Mouse (Mus musculus) layer of hippocampus, adult 9-11 months (tissue): ENCODE measurements around the gene Cox8c.

Experiments used
- DNase-seq: peaks from one replicate; pipeline ENCODE4 v3.0.0; 2022

Cox8c gene

DNA sequence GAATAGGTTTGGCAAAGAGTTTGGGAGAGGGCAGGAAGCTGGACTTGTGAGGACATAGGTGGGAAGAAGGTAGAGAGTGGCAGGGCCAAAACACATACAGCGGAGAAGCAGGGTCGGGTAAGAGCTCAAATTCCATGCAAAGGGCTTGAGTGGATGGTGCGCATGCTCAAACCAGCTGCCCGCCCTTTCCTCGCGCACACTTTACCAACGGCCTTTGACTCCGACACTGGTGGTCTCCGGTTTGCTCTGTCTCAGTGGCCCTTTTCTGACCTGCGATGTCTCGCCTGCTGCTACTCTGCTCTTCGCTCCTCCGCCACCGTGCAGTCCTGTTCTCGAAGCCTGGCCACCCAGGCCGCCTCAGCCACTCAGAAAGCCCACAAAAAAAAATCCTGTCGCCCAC, at the start of gene Cox8c:
Gene Cox8c (plus strand): TSS at position 226 of the 400 bp plus-strand sequence.
- no peak for DNase-seq

DNA sequence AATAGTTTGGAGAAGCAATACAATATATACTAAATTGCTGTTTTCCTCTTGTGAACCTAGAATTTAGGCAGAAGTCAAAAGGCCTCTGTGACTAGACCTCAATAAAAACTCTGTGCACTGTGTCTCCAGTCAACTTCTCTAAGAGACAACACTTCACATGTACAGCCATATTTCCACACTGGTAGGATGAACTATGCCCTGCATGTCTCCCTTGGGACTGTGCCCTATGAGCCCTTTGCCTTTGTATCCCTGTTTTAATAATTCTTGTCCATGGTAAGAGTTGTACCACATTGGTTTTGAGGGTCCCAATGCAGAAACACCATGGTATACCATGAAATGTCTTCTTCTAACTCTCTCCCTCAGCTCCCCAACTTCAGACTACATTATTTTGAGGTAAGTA, 38.3 kb upstream of the Cox8c start:
- no peak for DNase-seq

DNA sequence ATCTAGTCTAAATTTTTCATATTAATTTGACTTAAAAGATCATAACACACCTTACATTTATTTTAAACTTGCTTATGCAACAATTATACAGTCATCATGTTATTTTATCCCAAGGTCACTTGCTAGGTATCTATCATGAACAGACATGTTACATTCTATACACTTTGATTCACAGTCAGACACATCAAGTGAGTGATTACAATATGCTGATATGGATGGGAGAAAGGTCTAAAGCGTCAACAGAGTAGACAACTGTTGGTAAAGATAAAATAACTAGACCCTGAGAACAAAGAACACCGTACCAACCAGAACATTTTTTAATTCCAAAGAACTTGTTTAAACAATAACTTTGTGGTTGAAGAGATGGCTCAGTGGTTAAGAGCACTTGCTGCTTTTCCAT, 29.3 kb upstream of the Cox8c start:
- no peak for DNase-seq

DNA sequence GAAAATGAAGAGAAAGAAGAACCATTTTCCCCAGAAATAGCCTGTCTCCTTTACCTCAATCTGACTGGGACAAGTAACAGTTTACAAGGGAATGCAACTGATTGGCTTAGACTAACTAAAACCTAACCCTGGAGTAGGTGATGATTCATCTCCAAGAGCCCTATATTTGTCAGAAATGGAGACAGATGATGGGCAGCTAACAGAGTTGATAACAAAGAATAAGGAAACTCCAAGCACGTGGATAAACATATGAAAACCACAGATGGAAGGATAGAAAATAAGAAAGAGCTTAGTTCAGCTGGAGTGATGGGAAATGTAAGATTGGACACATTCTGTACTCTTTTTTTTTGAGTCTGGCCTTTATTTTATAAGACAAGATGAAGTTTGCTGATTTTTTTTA, 28.6 kb upstream of the Cox8c start:
- no peak for DNase-seq

DNA sequence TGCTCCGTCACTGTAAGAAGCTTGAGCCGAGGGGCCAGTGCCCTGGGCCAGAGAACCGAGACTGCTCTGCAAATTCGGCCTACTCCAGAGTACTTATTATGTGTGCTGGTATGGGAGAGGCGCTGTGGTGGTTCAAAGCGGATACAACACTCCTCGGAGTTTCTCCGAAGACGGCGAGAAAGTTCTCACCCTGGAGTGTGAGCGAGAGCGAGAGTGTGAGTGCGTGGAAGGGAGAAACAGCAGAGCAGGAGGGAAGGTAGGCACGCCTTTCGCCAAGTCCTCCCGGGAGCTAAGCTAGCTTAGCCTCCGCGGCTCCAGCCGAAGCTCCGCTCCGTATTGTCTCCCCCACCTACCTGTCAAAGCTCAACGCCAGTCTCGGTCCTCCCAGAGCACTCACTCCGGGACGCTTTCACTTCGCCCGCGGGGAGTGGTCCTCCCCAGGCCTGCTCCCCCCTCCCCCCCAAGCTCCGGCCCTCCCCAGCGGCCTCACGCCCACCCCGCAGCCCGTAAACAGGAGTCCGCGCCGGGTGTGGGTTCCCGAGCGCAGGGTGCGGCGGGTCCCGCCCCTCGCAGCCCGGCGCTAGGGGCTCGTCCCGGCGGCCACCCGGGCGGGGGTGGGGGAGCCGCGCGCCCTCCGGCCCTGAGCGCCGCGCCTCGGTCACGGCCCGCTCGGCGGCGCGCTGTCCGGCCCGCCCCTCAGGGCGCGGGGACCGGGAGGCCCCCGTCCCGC, 21.6 kb upstream of the Cox8c start:
- DNase-seq, result peak; percentile 10

DNA sequence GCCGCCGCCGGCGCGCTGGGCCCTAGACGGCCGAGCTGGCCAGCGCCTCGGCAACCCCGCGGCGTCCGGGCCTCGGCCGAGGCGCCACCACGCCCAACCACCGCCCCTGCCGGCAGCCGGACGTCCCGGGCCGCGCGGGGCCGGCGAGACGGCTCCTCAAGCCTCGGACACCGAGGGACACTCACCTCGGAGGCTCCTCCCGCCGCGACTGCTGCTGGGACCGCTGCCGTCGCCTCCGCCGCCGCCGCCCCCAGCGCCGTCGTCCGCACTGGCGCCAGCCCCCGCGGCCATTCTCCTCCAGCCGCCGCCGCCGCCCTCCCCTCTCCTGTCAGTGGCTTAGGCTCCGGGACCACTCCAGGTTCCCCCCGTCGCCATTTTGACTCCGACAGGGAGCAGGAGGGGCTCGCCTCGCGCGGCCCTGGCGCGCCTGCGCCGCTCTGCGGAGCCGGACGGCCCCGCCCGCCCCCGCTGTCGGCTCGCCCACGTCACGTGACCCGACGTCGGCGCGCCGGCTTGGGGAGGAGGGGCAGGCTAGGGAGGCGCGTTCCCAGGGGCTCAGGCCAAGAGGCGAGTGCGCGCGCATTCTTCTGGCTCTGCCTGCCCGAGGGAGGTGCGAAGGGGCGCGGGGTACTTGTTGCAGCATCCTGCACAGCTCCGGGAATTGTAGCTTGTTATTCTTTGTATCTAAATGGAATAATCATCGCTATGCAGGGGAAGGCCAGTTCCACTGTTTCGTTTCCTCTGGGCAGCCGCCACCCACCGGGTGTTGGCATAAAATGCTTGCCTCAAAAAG, 20.9 kb upstream of the Cox8c start, which contains the start of gene Btbd7:
Gene Btbd7 (minus strand): TSS at position 441 of the 793 bp plus-strand sequence.
- DNase-seq, result peak; percentile 95

DNA sequence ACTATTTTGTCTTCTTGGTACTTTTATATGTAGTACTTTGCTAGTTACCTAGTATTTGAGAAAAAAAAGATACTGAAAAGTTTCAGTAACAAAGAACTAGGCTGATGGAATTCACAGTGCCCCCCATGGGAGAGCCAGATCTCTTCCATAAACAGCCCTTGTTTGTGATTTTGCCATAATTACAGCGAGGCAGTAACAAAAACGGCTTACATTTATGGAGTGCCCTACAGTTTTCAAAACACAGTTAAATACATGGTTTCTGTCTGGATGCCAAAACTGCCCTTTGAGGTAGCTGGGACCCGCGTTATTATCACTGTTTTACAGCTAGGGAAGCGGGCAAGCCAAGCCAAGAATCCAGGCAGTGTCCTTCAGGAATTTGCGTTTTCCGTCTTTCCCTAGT, 20.2 kb upstream of the Cox8c start:
- DNase-seq, result peak; percentile 14

DNA sequence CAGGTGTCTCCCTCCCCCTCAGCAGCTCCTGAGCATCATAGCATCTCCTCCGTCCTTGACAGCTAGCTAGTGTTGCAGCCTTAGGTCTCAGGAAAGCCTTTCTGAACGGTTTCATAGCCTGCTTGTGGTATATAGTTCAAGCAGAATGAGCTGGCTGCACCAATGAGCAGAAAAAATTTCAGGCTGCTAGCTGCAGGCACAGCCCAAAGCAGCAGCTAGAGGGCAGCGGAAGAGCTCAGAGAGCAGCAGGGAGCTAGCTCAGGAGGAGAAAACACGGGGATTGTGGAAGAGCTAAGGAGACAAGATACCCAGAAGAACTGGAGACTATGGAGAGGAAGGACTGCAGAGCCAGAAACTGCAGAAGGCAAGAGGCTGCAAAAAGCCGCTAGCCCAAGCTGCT, 13.4 kb upstream of the Cox8c start:
- DNase-seq, result peak; percentile 39

DNA sequence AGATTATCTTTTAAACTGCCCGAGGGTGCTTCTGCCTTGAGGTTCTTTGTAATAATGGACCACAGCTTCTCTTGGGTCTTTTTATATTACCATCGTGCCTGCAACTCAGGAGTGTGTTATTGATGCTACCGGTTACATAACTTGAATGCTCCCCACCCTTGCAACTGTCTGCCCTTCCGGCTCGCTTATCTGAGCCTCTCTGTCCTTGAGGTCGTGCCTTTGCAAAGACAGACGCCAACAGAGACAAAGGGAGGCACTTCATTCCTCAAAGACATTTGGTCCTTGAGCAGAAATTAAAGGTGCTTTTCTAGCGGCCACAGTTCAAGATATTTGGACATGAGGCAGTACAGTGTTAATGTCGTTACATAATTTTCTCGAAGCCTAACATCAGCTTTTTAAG, 11.8 kb upstream of the Cox8c start:
- DNase-seq, result no peak

DNA sequence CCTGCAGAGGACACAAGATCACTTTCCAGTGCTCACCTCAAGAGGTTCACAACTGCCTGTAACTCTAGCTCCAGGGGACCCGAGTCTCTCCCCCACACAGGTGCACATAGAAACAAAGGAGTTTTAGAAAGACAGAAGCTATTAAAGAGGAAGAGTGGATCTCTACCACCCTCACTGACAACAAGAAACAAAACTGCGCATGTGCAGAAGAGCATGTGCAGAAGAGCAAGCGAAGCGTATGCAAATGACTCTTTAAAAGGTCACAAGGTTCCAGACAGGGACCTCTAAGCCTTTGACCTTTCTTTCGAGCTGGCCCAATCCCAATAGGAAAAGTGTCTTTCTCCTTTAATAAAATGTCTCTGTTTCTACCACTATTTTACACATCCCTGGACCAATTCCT, 10.5 kb upstream of the Cox8c start:
- DNase-seq, result no peak

DNA sequence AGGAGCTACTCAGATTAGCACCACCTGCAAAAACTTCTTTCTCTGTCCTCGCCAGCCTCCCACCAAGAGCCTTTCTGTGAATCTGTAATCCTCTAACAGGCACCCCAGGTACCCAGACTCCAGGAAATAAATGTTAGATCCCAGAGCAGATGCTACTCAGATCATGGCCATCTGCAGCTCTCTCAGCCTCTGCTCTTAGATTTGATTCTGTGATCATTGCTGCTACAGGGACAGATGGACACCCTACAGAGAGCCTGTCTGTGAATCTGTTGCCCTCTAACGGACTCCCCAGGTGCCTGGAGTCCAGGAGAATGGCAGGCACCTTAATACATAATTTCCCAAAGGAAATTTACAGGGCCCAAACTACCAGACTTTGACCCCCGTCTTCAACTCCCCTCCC, 9.1 kb downstream of the Cox8c start:
- peak; percentile 53 for DNase-seq

DNA sequence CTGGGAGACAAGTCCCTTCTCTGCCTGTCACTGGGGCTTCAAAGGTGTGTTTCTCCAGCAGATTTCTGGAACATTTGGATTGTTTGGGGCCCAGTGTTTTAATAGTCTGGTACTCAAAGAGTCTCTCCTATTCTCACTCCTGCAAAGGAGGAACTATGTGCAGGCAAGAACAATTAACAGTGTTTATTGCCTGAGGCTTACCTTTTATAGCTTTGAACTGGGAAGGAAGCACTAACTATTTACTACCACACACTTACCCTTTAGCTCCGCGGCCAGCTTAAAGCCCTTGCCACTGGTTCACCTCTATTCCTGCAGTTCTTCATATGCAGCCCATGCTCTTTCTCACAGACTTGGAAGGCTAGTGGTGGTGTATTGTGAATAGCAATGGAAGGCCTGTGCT, 17.0 kb downstream of the Cox8c start:
- no peak for DNase-seq

DNA sequence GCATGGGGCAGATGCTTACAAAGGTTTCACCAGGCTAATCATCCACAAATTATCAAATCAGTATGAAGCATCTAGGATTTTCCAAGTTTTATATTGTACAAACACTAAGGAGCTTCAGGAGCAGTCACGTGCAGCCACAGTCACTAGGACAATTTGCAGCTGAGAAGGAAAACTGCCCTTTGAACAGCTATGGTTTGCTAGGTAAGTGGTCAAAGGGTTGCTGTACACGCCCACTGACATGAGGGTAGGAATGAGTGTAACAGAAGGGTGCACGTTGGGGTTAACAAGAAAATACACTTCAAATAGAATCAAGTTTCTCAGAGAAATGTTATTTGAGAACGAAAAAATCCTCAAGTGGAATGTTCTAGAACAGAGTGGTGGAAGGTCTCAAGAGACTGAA, 30.6 kb downstream of the Cox8c start:
- DNase-seq, result no peak

DNA sequence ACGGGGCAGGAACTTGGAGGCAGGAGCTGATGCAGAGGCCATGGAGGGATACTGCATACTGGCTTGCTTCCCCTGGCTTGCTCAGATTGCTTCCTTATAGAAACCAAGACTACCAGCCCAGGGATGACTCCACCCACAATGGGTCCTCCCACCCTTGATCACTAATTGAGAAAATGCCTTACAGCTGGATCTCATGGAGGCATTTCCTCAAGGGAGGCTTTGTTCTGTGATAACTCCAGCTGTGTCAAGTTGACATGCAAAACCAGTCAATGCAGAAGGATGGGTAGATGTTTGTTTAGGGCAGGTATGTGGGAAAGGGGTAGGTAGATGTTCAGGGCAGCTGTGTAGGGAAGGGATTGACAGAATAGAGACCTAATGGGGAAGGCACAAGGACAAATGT, 31.2 kb downstream of the Cox8c start:
- DNase-seq, result no peak

DNA sequence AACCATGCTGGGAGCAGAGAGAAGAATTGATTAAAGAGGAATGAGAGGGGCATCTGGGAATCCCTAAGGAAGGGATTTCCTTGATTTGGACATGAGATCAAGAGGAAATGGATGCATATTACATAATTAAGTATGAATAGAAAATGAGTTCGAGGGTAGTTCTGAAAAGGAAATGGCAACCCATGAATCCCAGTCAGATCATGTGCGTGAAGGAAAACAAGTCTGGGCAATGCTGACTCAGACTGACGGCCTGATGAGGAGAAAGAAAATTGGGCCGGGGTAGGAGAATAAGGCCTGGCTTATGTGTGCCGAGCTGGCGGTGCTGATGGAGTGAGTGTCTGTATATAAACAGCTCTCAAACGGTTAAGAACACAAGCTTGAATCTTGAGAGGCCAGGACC, 31.7 kb downstream of the Cox8c start:
- DNase-seq, result no peak

DNA sequence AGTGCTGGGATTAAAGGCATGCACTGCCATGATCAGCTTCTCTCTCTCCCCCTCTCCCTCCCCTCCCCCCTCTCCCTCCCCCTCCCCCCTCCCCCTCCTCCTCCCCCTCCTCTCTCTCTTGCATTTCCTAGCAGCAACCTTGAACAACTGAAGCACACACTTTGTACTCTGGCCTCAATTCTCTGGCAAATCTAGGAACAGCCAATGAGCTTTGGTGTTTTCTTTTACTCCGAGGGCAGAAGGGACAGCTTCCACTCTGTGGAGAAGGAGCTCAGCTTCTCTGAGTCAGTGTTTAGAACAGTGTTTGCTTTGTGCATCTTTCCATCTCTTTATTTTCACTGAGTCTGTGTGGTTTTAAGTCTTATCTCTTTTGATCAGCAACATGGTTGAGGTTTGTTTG, 36.8 kb downstream of the Cox8c start:
- DNase-seq, result no peak

DNA sequence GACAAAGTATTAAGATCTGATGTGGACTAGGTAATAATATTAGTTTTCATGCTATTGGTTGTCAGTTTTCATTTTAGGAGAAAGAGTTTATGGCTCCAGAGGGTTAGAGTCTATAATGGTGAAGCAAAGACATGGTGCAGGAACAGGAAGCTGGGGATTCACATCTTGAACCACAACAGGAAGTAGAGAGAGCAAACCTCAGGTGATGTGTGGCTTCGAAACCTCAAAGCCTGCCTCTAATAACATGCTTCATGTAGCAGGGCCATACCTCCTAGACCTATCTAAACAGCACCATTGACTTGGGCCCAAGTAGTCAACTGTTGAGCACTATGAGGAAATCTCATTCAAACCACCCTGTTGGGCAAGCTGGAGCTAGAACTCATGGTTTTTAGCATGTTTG, 46.5 kb downstream of the Cox8c start:
- DNase-seq, result no peak

DNA sequence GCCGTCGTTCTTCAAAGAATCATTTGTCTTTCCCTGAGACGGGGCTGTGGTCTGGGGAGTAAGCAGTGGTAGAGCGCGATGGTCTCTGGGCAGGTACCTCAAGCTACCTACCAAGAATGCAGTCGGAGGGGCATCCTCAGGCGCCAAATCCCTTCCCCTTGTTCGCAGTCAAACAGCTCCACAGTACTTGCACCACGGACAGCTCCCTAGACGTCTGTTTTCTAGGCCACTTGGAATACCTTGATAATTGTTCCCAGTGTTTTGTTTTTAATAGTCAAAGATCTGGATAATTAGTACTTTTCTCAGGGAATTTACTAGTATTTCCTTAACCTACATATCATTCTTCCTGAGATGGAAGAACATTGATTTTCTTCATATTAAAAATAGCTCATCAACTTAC, 48.7 kb downstream of the Cox8c start:
- no peak for DNase-seq

DNA sequence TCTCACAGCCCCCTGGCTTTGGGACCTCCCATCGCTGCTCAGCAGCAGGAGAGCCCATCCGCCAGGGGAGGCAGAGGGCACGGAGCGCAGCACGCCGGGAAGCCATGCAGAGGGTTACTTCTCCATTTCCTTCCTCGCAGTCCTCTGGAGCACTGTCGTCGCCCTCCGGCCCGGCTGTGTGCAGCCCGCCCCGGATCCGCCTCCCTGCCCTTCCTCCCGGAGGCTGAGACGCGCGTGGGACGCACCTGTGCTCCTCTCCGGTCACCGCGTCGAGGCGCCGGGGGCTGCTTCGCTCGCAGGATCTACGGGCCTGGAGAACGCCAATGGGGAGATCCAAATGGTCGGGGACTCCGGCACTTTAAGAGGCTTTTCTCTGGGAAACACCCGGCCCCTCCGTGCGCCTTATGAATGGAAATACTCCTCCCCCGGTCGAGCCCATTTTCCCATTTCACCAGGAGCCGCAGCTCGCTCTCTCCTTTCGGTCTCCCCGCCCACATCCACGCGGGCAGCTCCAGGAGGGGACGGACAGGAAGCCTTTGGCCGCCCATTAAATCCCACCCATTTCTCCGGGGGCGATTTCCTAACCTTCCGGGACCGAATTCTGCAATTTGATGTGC, 49.8 kb downstream of the Cox8c start, which contains the start of gene Unc79:
Gene Unc79 (plus strand): TSS at position 82 of the 617 bp plus-strand sequence.
- DNase-seq, result peak; percentile 86

DNA sequence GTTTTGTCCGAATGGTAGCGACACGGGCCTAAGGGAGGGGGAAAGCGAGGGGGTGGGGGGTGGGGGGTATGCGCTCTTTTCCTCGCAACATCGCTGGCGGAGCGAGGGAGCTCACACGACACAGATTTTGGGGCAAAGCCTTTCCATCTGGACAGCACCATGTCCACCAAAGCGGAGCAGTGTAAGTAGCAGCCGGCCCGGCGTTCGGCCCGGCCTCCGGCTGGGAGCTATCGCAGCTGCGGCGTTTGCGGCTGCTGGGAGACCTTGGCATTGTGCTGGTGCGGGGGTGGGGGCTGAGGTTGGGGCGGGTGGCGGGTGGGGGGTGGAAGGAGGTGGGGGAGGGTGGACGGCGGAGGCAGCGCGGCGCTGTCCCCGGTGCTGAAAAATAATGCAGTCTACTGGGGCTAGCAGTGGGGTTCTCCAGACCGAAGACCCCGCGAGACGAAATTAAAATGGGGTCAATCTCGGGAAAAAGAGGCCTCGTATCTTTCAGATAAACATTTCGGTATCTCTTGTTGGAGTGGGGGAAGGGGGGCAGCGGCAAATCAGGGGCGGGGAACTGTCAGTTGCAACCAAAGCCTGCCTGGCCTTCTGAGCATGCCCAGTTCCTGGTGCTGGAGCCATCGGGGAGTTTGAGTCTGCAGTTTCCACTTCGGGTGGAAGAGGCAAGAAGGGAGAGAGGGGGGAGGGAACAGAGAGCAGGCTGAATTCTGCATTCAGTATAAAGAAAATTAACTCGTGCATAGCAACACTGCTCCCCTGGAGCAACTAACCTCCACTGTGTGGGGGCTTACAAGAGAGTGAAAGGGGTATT, 50.5 kb downstream of the Cox8c start:
- peak; percentile 74 for DNase-seq
